Mouse (Mus musculus): ENCODE results near the gene Majin.

- no peak for TF ChIP-seq CTCF (IDR thresholded peaks at IDR 0.05; ENCODE audit: low read depth, low read length)
- TF ChIP-seq POLR2A (IDR thresholded peaks at IDR 0.05; ENCODE audit: insufficient read depth, low read length): no peak
These were observed 32.0 kb downstream of the Majin start for GRCm38 (mm10) chr19:6216046-6216705.
